Mouse (Mus musculus): ENCODE measurements at regions not wholly inside any gene's neighbourhood (a gene's known extent, or its start where the extent isn't known, plus 50 kb on each side); places are given as distances from the start of the nearest gene placed in this dataset.

DNA sequence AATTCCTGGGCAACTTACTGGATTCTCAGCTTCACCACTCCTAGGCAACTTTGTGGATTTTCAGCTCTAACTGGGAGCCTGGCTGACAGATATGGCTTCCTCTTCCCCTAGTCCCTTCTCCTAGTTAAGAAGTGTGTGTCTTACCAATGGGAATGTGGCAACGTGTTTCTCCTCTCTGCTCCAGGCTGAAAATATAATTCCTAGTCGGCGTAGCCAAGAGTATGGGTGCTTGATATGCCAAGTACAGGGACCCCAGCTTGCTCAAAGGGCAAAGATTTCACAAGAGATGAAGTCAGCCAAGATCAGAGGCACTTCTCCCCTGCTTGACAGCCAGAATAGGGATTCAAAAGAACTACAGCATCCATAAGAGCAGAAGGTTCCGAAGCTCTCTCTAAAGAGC lies 196.6 kb downstream of the Mreg start:
- 76% methylated on average over 4 of the region's 4 CpGs for WGBS (ENCODE audit: insufficient replicate concordance)
- Histone ChIP-seq H3K9me3 (ENCODE audit: control insufficient read depth, low read length) (no peaks in the 10 kb centered on the region), H3K4me1 (replicated peaks; ENCODE audit: control insufficient read depth in 2 of 2, insufficient read depth in 2 of 2, low read length in 1 of 2) (peaks cover 0 to 4% of the 10 kb centered on the region in 2 experiments; a peak in 1 of 4 replicates), H3K36me3 (replicated peaks; ENCODE audit: control insufficient read depth, insufficient read depth, low read depth) (no peaks in the 10 kb centered on the region), H3K4me3 (ENCODE audit: insufficient read depth in 1 of 2, low read depth in 2 of 2, low read length in 2 of 2) (no peak overlapping the region), H3K27me3 (ENCODE audit: control insufficient read depth, insufficient read depth, low read length) (no peaks in the 10 kb centered on the region), H3K9ac (replicated peaks) (no peak overlapping the region), H3K4me2 (ENCODE audit: low read depth) (no peak overlapping the region), H3K27ac (no peak overlapping the region)
- TF ChIP-seq EP300 (IDR thresholded peaks at IDR 0.05; ENCODE audit: low read depth) (no peak), CTCF (IDR thresholded peaks at IDR 0.05; ENCODE audit: low read depth) (no peak)
- no peak for DNase-seq (ENCODE audit: low read depth in 3 of 3, low spot score in 3 of 3)
- ATAC-seq (ENCODE audit: insufficient read depth) = no peak

GRCm38 (mm10) chr1:72014580-72014979 lies 197.5 kb downstream of the Mreg start:
- no peak for TF ChIP-seq CTCF (IDR thresholded peaks at IDR 0.05; ENCODE audit: low read depth)
- no peak for TF ChIP-seq EP300 (IDR thresholded peaks at IDR 0.05; ENCODE audit: low read depth)
- Histone ChIP-seq H3K9ac (replicated peaks) (no peak overlapping the region), H3K4me2 (ENCODE audit: low read depth) (no peak overlapping the region), H3K27ac (no peak overlapping the region), H3K27me3 (ENCODE audit: control insufficient read depth, insufficient read depth, low read length) (no peaks in the 10 kb centered on the region), H3K4me3 (ENCODE audit: insufficient read depth in 1 of 2, low read depth in 2 of 2, low read length in 2 of 2) (no peak overlapping the region), H3K4me1 (replicated peaks; ENCODE audit: control insufficient read depth in 2 of 2, insufficient read depth in 2 of 2, low read length in 1 of 2) (peaks cover 0 to 7% of the 10 kb centered on the region in 2 experiments; a peak in 1 of 4 replicates), H3K36me3 (replicated peaks; ENCODE audit: control insufficient read depth, insufficient read depth, low read depth) (no peaks in the 10 kb centered on the region), H3K9me3 (ENCODE audit: control insufficient read depth, low read length) (no peaks in the 10 kb centered on the region)
- ATAC-seq (ENCODE audit: insufficient read depth) (no peak), DNase-seq (ENCODE audit: low read depth in 3 of 3, low spot score in 3 of 3) (no peak)
- 33% methylated on average over 2 of the region's 2 CpGs for WGBS (ENCODE audit: insufficient replicate concordance)

DNA sequence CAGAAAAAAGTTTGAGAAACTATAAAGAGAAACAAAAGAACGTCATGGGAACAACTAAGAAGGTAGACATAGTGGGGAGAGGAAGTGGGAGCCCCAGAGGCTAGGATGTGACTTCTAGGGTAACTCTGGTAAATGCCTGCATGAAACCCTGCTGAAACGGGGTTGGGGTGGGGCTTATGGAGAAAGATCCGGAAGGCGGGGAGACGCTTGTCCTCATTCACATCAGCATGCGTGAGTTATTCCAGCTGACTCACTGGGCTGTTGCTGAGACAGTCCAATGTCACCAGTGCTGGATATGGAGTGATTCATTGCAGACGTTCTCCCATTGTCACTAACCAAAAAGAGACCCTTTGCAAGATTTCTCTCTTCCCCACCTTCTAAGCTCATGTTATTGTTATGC lies 198.2 kb downstream of the Mreg start:
- no peaks in the 10 kb centered on the region for H3K27me3 ChIP-seq (ENCODE audit: control insufficient read depth, insufficient read depth, low read length)
- no peak overlapping the region for H3K27ac ChIP-seq
- 45% methylated on average over 7 of the region's 7 CpGs for WGBS (ENCODE audit: insufficient replicate concordance)
- H3K4me3 ChIP-seq (ENCODE audit: insufficient read depth in 1 of 2, low read depth in 2 of 2, low read length in 2 of 2) = no peak overlapping the region
- peaks cover 3 to 13% of the 10 kb centered on the region in 2 experiments; a peak in 3 of 4 replicates for H3K4me1 ChIP-seq (replicated peaks; ENCODE audit: control insufficient read depth in 2 of 2, insufficient read depth in 2 of 2, low read length in 1 of 2)
- no peaks in the 10 kb centered on the region for H3K9me3 ChIP-seq (ENCODE audit: control insufficient read depth, low read length)
- H3K9ac ChIP-seq (replicated peaks) = no peak overlapping the region
- ATAC-seq (ENCODE audit: insufficient read depth) (no peak), DNase-seq (ENCODE audit: low read depth in 3 of 3, low spot score in 3 of 3) (no peak)
- no peak overlapping the region for H3K4me2 ChIP-seq (ENCODE audit: low read depth)
- H3K36me3 ChIP-seq (replicated peaks; ENCODE audit: control insufficient read depth, insufficient read depth, low read depth) = no peaks in the 10 kb centered on the region
- TF ChIP-seq CTCF (IDR thresholded peaks at IDR 0.05; ENCODE audit: low read depth) (no peak), EP300 (IDR thresholded peaks at IDR 0.05; ENCODE audit: low read depth) (no peak)

DNA sequence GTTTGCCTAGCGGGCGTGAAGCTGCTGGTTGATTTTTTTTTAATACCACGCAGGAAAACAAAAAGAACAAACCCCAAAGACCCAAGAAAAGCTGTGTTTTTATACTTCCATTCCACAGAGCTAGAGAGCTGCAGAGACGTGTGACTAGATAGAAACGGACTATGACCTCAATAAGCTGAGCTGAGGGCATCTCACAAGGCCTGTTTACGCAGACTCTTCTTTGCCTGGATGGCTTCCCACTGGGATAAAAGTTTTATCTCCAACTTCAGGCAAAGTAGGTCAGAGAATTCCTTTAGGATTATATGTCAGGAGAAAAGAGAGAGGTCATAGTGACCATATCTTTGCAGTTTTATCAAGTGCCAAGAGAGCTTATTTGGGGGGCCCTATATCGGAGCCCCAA lies 199.4 kb downstream of the Mreg start:
- no peak overlapping the region for H3K4me2 ChIP-seq (ENCODE audit: low read depth)
- no peaks in the 10 kb centered on the region for H3K9me3 ChIP-seq (ENCODE audit: control insufficient read depth, low read length)
- WGBS (ENCODE audit: insufficient replicate concordance) = 64% methylated on average over 7 of the region's 7 CpGs

GRCm38 (mm10) chr1:72009270-72009928 lies 202.7 kb downstream of the Mreg start:
- ATAC-seq (ENCODE audit: insufficient read depth) (no peak), DNase-seq (ENCODE audit: low read depth in 3 of 3, low spot score in 3 of 3) (no peak)
- no peak for TF ChIP-seq CTCF (IDR thresholded peaks at IDR 0.05; ENCODE audit: low read depth)
- no peak for TF ChIP-seq EP300 (IDR thresholded peaks at IDR 0.05; ENCODE audit: low read depth)
- Histone ChIP-seq H3K27me3 (ENCODE audit: control insufficient read depth, insufficient read depth, low read length) (no peaks in the 10 kb centered on the region), H3K27ac (no peak overlapping the region), H3K4me2 (ENCODE audit: low read depth) (no peak overlapping the region), H3K4me3 (ENCODE audit: insufficient read depth in 1 of 2, low read depth in 2 of 2, low read length in 2 of 2) (no peak overlapping the region), H3K36me3 (replicated peaks; ENCODE audit: control insufficient read depth, insufficient read depth, low read depth) (no peaks in the 10 kb centered on the region), H3K9ac (replicated peaks) (no peak overlapping the region), H3K9me3 (ENCODE audit: control insufficient read depth, low read length) (no peaks in the 10 kb centered on the region), H3K4me1 (replicated peaks; ENCODE audit: control insufficient read depth in 2 of 2, insufficient read depth in 2 of 2, low read length in 1 of 2) (peaks cover 3 to 10% of the 10 kb centered on the region in 2 experiments; a peak in 3 of 4 replicates)
- WGBS (ENCODE audit: insufficient replicate concordance) = 11% methylated on average over 7 of the region's 7 CpGs

More for the DNA sequence above, 199.4 kb downstream of the Mreg start:
- Histone ChIP-seq H3K9ac (replicated peaks) (no peak overlapping the region), H3K4me1 (replicated peaks; ENCODE audit: control insufficient read depth in 2 of 2, insufficient read depth in 2 of 2, low read length in 1 of 2) (peaks cover 3 to 13% of the 10 kb centered on the region in 2 experiments; a peak in 3 of 4 replicates), H3K36me3 (replicated peaks; ENCODE audit: control insufficient read depth, insufficient read depth, low read depth) (no peaks in the 10 kb centered on the region), H3K27ac (no peak overlapping the region), H3K4me3 (ENCODE audit: insufficient read depth in 1 of 2, low read depth in 2 of 2, low read length in 2 of 2) (no peak overlapping the region), H3K27me3 (ENCODE audit: control insufficient read depth, insufficient read depth, low read length) (no peaks in the 10 kb centered on the region)
- TF ChIP-seq EP300 (IDR thresholded peaks at IDR 0.05; ENCODE audit: low read depth) (no peak), CTCF (IDR thresholded peaks at IDR 0.05; ENCODE audit: low read depth) (no peak)
- DNase-seq (ENCODE audit: low read depth in 3 of 3, low spot score in 3 of 3) (no peak), ATAC-seq (ENCODE audit: insufficient read depth) (no peak)
